Mouse (Mus musculus) midbrain, embryonic 11.5 days (tissue): ENCODE measurements around the gene Ica1. TPM values are rescaled to one million over a fixed set of nuclear protein-coding genes. Genes with fewer than 3 reads are reported as not detected.

Experiments used
- ATAC-seq: fragments of 200-750 bp; cut with Nextera tagmentation; 2 replicates; pipeline ENCODE4 v1.8.0; 2017; ENCODE audit warnings: moderate TSS enrichment, moderate library complexity; ENCODE audit not compliant: low FRiP score
- DNase-seq: peaks from one replicate; pipeline ENCODE4 v3.0.0; 2015; ENCODE audit warnings: low spot score; ENCODE audit errors: missing footprints
- H3K27ac ChIP-seq: fragments of 300-500 bp; sonication (generic); 2 replicates; pipeline ENCODE4 v1.5.1; 2014; ENCODE audit warnings: low read depth, low read length
- H3K27me3 ChIP-seq: fragments of 300-500 bp; sonication (generic); 2 replicates; pipeline ENCODE4 v1.6.1; 2014; ENCODE audit warnings: mild to moderate bottlenecking, low read length, moderate library complexity, mixed read lengths; ENCODE audit not compliant: control insufficient read depth, insufficient read depth
- H3K36me3 ChIP-seq: fragments of 300-500 bp; sonication (generic); 2 replicates; pipeline ENCODE4 v1.6.1; 2014; ENCODE audit warnings: mild to moderate bottlenecking, low read length, moderate library complexity, mixed read lengths; ENCODE audit not compliant: control insufficient read depth, insufficient read depth
- H3K4me1 ChIP-seq: fragments of 300-500 bp; sonication (generic); 2 replicates; pipeline ENCODE4 v1.6.1; 2014; ENCODE audit warnings: low read length; ENCODE audit not compliant: control insufficient read depth, insufficient read depth
- H3K4me2 ChIP-seq: fragments of 300-500 bp; sonication (generic); 2 replicates; pipeline ENCODE4 v1.6.1; 2014; ENCODE audit warnings: mild to moderate bottlenecking, moderate library complexity
- H3K4me3 ChIP-seq: fragments of 300-500 bp; sonication (generic); 2 replicates; pipeline ENCODE4 v1.5.1; 2014; ENCODE audit warnings: low read depth, low read length
- H3K9ac ChIP-seq: fragments of 300-500 bp; sonication (generic); 2 replicates; pipeline ENCODE4 v1.6.1; 2014; ENCODE audit warnings: low read length
- H3K9me3 ChIP-seq: fragments of 300-500 bp; sonication (generic); 2 replicates; pipeline ENCODE4 v1.6.1; 2016; ENCODE audit warnings: low read length; ENCODE audit not compliant: control insufficient read depth
- WGBS: fragments of 180-500 bp; shearing (Covaris S2); extraction: QIAGEN DNeasy Blood & Tissue Kit; methylation state at CpG from one replicate; pipeline ENCODE4 v1.1.7; 2014; 5-methylcytosine and 5-hydroxymethylcytosine counted together
- polyA plus RNA-seq: library from polyadenylated mRNA; unstranded; fragments of >200 nt; fragmentation: Nextera tagmentation; extraction: Ambion mirVana; gene quantifications from 2 replicates; pipeline ENCODE4 v1.2.1, GENCODE M21; 2014

The Ica1 gene
- polyA plus RNA-seq, 1 experiment from 2014 or later = 15.9 TPM

DNA sequence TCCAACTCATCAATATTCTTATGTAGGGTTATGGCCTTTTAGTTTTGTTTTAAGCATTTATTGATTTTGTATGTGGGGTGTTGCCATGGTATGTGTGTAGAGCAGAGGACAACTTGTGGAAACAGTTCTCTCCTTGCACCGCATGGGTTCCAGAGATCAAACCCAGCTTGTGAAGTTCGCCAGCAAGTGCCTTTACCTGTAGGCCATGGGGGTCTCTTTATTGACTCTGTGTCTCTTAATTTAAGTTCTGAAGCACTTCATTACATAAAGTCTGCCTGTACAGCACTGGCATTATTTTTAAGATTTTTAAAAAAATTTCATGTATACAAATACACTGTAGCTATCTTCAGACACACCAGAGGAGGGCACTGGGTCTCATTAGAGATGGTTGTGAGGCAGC lies 118.2 kb downstream of the Ica1 start:
- Histone ChIP-seq H3K9me3 (no peaks in the 10 kb centered on the region), H3K4me3 (no peak overlapping the region), H3K4me1 (peaks cover 13% of the 10 kb centered on the region), H3K27ac (no peak overlapping the region), H3K27me3 (no peaks in the 10 kb centered on the region), H3K9ac (no peak overlapping the region), H3K4me2 (no peak overlapping the region), H3K36me3 (no peaks in the 10 kb centered on the region)
- DNase-seq (peak; percentile 88), ATAC-seq (no peak)
- WGBS = 77% methylated on average over 2 of the region's 2 CpGs

DNA sequence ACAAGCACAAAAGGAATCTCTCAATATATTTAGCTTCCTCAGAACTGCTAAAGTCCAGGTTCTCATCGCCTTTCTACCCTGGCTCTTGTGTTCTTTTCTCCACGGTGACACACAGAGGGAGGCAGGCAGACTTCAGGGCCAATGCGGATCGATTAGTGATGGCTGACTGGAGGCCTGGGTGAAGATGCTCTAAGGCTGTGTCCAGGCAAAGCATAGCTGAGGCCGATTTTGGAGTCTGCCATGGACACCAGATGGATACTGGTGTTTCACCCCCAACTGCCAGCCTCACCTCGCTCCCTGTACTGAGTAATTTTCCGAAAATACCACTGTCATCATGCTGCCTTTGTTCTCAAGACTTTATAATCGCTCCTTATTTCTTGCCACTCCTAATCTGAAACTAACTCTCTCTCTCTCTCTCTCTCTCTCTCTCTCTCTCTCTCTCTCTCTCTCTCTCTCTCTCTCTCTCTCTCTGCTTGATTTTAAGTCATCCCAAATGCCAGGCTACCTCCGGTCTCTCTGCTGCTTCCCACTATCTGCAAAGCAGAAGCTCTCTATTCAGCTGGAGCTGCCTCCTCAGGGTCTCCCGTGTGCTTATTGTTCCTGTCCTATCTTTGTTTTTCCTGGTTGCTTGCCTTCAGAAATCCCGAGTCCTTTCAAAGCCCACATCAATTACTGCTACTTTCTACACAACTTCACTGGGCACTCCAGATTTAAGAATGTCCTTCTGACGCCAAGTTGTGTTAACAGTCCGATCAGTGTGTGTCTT lies 118.9 kb downstream of the Ica1 start:
- 30% methylated on average over 13 of the region's 13 CpGs for WGBS
- Histone ChIP-seq H3K4me3 (no peak overlapping the region), H3K27ac (no peak overlapping the region), H3K9me3 (no peaks in the 10 kb centered on the region), H3K27me3 (no peaks in the 10 kb centered on the region), H3K4me2 (no peak overlapping the region), H3K36me3 (no peaks in the 10 kb centered on the region), H3K9ac (peak overlapping the region; percentile 0; the same call in 1 of the 2 replicates), H3K4me1 (peaks cover 13% of the 10 kb centered on the region)
- DNase-seq (peak; percentile 91), ATAC-seq (peak; percentile 77)

DNA sequence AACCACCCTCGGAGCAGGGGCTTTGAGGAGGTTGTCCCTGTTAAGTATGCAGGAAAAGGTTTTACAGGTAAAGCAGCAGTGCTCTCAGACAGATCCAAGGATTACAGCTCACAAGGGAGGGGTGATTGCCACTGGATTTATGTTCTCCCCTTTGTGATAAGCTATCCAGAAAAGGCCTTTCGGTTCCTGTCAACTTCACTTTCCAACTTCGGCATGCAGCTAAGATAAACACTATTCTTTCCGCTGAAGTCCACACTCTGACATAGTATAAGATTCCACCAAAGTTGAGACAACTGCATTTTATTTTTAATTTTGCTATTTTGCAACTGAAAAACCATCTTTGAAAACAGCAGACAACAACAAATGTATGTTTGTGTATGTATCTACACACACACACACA lies 119.9 kb downstream of the Ica1 start:
- Histone ChIP-seq H3K36me3 (no peaks in the 10 kb centered on the region), H3K4me2 (no peak overlapping the region), H3K9me3 (no peaks in the 10 kb centered on the region), H3K27me3 (no peaks in the 10 kb centered on the region), H3K4me3 (no peak overlapping the region), H3K9ac (no peak overlapping the region), H3K4me1 (peaks cover 13% of the 10 kb centered on the region), H3K27ac (no peak overlapping the region)
- 74% methylated on average over 4 of the region's 4 CpGs for WGBS
- no peak for ATAC-seq
- no peak for DNase-seq

DNA sequence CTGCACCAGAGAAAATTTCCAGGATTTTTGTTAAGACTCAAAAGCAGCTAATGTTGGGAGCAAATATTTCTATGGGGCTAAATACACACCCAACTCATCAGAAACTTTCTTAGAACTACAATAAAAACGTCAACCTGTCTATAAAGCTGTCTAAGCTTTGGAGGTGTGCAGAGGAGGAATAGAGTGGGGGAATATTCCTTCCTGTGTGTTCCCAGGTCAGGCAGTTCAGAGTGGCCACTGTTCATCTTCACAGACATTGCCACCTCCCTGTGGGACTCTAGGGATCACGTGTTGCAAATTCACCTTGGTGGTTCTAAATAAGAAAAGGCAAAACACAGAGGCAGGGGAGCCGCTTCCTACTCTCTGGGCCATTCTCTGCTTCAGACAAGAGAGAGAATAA lies 120.8 kb downstream of the Ica1 start:
- no peak overlapping the region for H3K4me2 ChIP-seq
- ATAC-seq (no peak), DNase-seq (no peak)
- H3K9me3 ChIP-seq = no peaks in the 10 kb centered on the region
- H3K36me3 ChIP-seq = no peaks in the 10 kb centered on the region
- no peak overlapping the region for H3K27ac ChIP-seq
- no peak overlapping the region for H3K4me3 ChIP-seq
- no peaks in the 10 kb centered on the region for H3K27me3 ChIP-seq
- H3K9ac ChIP-seq = no peak overlapping the region
- peaks cover 13% of the 10 kb centered on the region for H3K4me1 ChIP-seq
- WGBS = 59% methylated on average over 3 of the region's 3 CpGs

DNA sequence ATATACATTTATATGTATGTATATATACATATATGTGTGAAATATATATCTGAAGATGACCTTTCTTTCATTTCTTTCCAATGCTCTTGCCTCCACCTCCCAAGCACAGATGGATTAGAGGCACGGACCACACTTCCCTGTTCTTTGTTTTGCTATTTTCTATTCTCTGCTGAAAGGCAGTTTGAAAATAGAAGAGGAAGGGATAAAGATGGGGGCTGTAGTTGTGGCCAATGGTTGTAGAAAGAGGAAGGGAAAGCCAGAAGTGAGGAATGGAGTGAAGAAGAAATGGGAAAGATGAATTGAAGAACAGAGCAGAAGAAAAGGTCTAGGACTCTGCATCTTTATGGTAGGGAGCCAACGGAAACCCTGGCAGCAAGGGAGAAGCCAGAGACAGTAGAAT lies 122.8 kb downstream of the Ica1 start:
- ATAC-seq (no peak), DNase-seq (no peak)
- Histone ChIP-seq H3K27ac (no peak overlapping the region), H3K4me1 (0 out of 2 replicates have a peak, but pooled peaks cover 2% of the 10 kb centered on the region), H3K27me3 (no peaks in the 10 kb centered on the region), H3K4me3 (no peak overlapping the region), H3K36me3 (no peaks in the 10 kb centered on the region), H3K9ac (no peak overlapping the region), H3K4me2 (no peak overlapping the region), H3K9me3 (no peaks in the 10 kb centered on the region)
- 83% methylated on average over 2 of the region's 2 CpGs for WGBS

DNA sequence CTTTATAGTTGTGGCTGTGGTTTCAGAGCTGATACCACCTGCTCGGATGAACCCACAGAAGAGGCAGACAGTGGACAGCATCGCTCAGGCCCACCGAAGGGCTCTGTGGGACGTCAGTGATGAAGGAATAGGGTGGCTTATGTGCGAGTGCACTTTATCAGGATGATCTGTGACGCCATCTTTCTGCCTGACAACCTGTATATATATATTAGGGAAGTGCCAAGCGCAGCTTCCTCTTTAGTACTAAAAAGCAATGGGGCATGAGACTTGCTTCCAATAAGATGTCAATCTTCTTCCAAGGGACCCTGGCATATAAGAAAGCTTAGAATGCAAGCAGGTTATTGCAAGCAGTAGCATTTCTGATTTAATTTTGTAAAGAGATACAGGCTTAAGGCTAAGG lies 127.9 kb downstream of the Ica1 start:
- no peaks in the 10 kb centered on the region for H3K27me3 ChIP-seq
- no peaks in the 10 kb centered on the region for H3K9me3 ChIP-seq

DNA sequence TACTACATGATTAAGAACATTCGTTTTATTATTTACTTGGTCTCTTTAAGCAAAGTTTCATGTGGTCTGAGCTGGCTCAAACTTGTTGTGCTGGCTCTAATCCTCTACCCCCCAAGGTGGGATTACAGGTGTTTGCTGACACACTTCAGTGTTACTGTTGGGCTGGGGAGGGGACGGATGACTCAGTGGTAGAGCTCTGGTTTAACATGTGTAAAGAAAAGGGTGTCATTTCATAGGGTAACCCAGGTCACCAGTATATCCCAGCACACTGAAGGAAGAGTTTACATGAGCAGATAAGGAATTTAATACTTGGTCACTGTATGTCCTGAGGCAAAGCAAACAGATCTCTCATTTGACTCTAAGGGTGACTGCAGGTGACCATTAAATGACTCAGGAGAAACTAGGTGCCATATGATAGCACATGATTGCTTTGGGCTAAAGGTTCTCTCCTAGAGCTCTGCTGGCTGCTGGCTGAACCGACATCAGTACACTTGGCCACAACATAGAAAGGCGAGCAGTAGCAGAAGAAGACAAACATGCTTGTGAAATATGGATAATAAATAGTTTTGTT lies 128.9 kb downstream of the Ica1 start:
- Histone ChIP-seq H3K4me3 (no peak overlapping the region), H3K9ac (no peak overlapping the region), H3K9me3 (no peaks in the 10 kb centered on the region), H3K27ac (no peak overlapping the region), H3K27me3 (no peaks in the 10 kb centered on the region), H3K36me3 (no peaks in the 10 kb centered on the region), H3K4me1 (no peaks in the 10 kb centered on the region), H3K4me2 (no peak overlapping the region)
- no peak for ATAC-seq
- 60% methylated on average over 4 of the region's 4 CpGs for WGBS
- DNase-seq = no peak

More for the DNA sequence above, 127.9 kb downstream of the Ica1 start:
- H3K4me1 ChIP-seq = no peaks in the 10 kb centered on the region
- WGBS = 90% methylated on average over 7 of the region's 7 CpGs
- H3K36me3 ChIP-seq = no peaks in the 10 kb centered on the region
- no peak overlapping the region for H3K27ac ChIP-seq
- DNase-seq (no peak), ATAC-seq (no peak)
- H3K4me3 ChIP-seq = no peak overlapping the region
- H3K4me2 ChIP-seq = no peak overlapping the region
- H3K9ac ChIP-seq = no peak overlapping the region

DNA sequence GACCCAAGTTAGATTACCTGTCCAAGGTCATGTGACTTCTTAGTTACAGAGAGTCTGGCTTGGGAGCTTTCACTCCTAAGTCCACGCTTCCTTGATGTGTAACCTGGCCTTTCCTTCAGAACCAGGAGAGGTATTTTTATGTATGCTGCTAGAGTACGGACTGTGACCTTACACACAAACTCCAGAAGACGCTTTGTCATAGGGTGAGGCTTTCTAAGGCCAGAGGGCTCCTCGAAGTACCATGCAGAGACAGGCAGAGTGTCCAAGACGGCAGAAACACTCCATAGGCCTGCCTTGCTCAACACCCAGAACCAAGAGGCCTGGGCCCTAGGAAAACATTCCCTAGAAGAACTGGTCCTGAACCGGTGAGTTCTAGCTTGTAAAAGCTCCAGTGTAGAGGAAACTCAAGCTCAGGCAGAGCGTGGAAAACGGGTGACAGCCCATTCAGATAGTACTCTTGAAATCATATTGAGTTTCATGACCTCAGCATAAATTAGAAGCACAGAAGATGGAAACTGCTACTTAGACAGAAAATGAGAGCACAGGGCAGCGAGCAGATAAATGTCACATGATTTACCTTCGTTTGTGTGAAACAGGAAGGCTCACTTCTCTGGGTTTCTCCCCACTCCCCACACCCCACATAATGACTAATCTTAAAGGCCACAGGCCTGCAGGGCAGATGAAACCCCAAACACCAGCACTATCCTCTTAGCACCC lies 129.9 kb downstream of the Ica1 start:
- no peak for ATAC-seq
- Histone ChIP-seq H3K9ac (no peak overlapping the region), H3K4me1 (no peaks in the 10 kb centered on the region)

DNA sequence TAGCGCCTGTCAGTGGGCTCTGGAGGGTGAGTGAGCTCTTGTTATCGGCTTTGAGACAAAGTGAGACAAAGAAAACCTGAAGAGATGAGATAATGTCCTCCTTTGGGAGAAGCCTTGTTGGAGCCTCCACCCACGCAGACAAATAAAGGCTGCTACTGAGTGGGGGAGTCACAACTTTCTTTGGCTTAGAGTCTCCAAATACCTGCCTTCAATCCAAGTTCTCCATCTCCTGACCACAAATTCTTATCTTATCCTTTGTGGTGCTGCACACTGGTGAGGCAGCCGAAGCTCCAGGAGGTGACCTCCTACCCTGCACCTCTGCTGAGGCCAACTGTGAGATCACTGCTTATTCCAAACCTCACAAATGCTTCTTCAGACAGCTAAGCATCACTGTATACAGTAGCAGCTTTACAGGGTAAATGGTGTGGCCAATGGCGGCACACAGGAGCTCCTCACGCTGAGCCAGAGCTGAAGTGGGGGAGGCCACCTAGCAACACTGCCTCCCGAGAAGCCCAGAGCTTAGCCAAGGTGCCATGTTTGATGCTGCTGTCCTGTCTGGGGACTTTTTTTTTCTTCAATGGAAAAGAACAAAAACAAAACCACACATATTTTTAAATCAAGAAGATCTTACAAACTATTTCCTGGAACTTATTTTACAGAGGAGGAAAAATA lies 130.6 kb downstream of the Ica1 start:
- WGBS = 81% methylated on average over 7 of the region's 7 CpGs

More for the DNA sequence above, 129.9 kb downstream of the Ica1 start:
- no peak overlapping the region for H3K4me2 ChIP-seq
- H3K4me3 ChIP-seq = no peak overlapping the region
- 80% methylated on average over 10 of the region's 10 CpGs for WGBS
- no peak for DNase-seq
- no peaks in the 10 kb centered on the region for H3K9me3 ChIP-seq
- no peak overlapping the region for H3K27ac ChIP-seq
- no peaks in the 10 kb centered on the region for H3K27me3 ChIP-seq
- no peaks in the 10 kb centered on the region for H3K36me3 ChIP-seq

More for the DNA sequence above, 130.6 kb downstream of the Ica1 start:
- no peaks in the 10 kb centered on the region for H3K27me3 ChIP-seq
- H3K9ac ChIP-seq = no peak overlapping the region
- no peak overlapping the region for H3K27ac ChIP-seq
- ATAC-seq (no peak), DNase-seq (no peak)
- H3K9me3 ChIP-seq = no peaks in the 10 kb centered on the region
- H3K4me1 ChIP-seq = no peaks in the 10 kb centered on the region
- H3K4me2 ChIP-seq = no peak overlapping the region
- no peaks in the 10 kb centered on the region for H3K36me3 ChIP-seq
- H3K4me3 ChIP-seq = no peak overlapping the region
